Mouse (Mus musculus): ENCODE data around the gene Dr1. TPM values are rescaled to one million over a fixed set of nuclear protein-coding genes. Genes with fewer than 3 reads are reported as not detected.
"Not testable (repeated sequence)": the region's sequence is repeated elsewhere in the genome, so short reads cannot be mapped to it uniquely, and the experiment has no call there.

Gene Dr1
- polyA plus RNA-seq, 1 experiment from 2014 or later = 38.6 TPM

DNA sequence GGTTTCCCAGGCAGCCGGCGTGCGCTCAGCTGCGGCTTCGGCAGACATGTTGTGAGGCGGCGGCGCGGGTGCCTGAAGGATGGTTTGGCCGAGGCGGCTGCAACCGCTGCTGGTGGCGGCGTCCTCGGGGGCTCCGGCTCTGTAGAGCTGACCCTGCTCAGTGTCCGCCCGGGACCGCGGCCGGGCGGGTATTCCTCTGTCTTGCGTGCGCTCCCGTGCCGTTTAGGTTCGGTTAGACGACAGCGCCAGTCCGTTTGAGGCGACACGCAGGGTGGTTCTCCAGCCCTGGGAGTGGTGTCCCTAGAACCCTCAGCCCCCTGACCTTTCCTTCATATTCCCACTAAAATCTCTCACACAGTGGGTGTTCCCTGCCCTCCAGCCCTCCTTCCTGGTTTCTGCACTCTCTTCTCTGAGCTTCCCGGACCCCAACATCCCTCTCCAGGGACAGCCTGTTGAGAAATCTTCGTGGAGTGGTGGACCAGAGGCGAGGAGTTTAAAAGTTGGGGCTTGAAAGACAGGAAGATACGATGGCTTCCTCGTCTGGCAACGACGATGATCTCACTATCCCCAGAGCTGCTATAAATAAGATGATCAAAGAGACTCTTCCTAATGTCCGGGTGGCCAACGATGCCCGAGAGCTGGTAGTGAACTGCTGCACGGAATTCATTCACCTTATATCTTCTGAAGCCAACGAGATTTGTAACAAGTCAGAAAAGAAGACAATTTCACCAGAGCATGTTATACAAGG is 540 bp downstream of the Dr1 start:
- Histone ChIP-seq H3K36me3 (ENCODE audit: control insufficient read depth, insufficient read depth, low read length) (no peaks in the 10 kb centered on the region), H3K27me3 (replicated peaks; ENCODE audit: control insufficient read depth, insufficient read depth, low read length) (no peaks in the 10 kb centered on the region), H3K27ac (ENCODE audit: low read length) (peak overlapping the region; percentile 99), H3K9me3 (ENCODE audit: control insufficient read depth, low read length) (no peaks in the 10 kb centered on the region), H3K4me1 (ENCODE audit: control insufficient read depth, insufficient read depth, low read length) (peaks cover 12% of the 10 kb centered on the region; the same call in 1 of the 2 replicates), H3K4me2 (ENCODE audit: low read depth, low read length) (peak overlapping the region; percentile 85), H3K9ac (ENCODE audit: low read depth, low read length) (peak overlapping the region; percentile 98), H3K4me3 (ENCODE audit: low read length) (peak overlapping the region; percentile 97)
- WGBS = under 1% methylated on average over 44 of the region's 44 CpGs
- ATAC-seq = peak; percentile 59

DNA sequence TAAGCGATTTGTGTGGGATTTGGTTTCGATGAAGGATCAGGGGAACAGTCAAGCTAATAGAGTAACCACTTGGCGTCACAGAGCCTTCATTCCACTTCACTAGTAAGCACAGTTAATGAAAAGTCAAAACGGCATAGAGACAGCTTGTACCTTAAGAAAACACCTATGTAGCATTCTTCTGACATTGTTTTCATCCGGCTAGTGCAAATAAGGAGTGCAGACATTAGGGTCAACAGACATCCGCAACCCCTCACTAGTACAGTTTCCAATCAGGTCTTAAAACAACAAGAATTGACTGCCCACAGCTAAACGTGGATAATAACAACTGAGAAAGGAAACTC is 1.1 kb downstream of the Dr1 start:
- Histone ChIP-seq H3K9me3 (ENCODE audit: control insufficient read depth, low read length) (no peaks in the 10 kb centered on the region), H3K27me3 (replicated peaks; ENCODE audit: control insufficient read depth, insufficient read depth, low read length) (no peaks in the 10 kb centered on the region), H3K36me3 (ENCODE audit: control insufficient read depth, insufficient read depth, low read length) (no peaks in the 10 kb centered on the region), H3K27ac (ENCODE audit: low read length) (peak overlapping the region; percentile 99; the same call in 1 of the 2 replicates), H3K9ac (ENCODE audit: low read depth, low read length) (peak overlapping the region; percentile 98), H3K4me3 (ENCODE audit: low read length) (peak overlapping the region; percentile 97), H3K4me1 (ENCODE audit: control insufficient read depth, insufficient read depth, low read length) (peaks cover 12% of the 10 kb centered on the region; the same call in 1 of the 2 replicates), H3K4me2 (ENCODE audit: low read depth, low read length) (peak overlapping the region; percentile 85)
- ATAC-seq = no peak
- WGBS = 6% methylated on average over 7 of the region's 7 CpGs

DNA sequence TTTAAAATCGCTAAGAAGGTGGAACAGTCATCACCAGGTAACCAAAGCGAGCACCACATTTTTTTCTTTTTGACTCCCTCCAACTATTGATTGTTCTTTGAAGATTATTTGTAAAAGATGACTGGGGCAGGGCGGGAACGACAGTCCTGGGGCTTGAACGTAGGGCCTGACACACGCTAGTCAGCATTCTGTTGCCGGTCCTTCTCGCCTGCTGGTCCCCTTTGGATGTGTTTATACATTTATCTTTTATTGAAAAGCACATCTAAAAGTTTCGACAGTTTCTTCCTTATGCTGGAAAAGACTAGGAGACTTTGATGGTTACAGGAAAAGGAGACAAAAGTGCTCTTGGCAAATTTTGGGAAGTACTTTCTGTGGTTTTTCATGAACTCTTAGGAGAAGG is 1.7 kb downstream of the Dr1 start:
- Histone ChIP-seq H3K4me3 (ENCODE audit: low read length) (peak overlapping the region; percentile 97), H3K4me2 (ENCODE audit: low read depth, low read length) (peak overlapping the region; percentile 85), H3K36me3 (ENCODE audit: control insufficient read depth, insufficient read depth, low read length) (no peaks in the 10 kb centered on the region), H3K4me1 (ENCODE audit: control insufficient read depth, insufficient read depth, low read length) (peaks cover 12% of the 10 kb centered on the region; the same call in 1 of the 2 replicates), H3K27ac (ENCODE audit: low read length) (no peak overlapping the region), H3K9ac (ENCODE audit: low read depth, low read length) (peak overlapping the region; percentile 98), H3K27me3 (replicated peaks; ENCODE audit: control insufficient read depth, insufficient read depth, low read length) (no peaks in the 10 kb centered on the region), H3K9me3 (ENCODE audit: control insufficient read depth, low read length) (no peaks in the 10 kb centered on the region)
- ATAC-seq = no peak
- WGBS = 22% methylated on average over 9 of the region's 9 CpGs

DNA sequence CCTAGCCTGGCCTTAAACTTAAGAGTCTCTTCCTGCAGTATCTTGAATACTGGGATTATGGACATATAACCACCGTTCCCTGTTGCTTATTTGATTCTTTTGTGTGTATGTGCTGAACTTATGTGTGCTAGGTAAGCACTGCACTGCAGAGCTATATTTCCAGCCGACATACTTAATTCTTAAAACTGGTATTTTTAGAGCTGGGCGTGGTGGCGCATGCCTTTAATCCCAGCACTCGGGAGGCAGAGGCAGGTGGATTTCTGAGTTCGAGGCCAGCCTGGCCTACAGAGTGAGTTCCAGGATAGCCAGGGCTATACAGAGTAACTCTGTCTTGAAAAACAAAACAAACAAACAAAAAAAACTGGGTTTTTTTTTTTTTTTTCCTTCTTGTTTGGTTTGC is 2.6 kb downstream of the Dr1 start:
- not testable (repeated sequence) for ATAC-seq; H3K4me2 ChIP-seq (ENCODE audit: low read depth, low read length); H3K9ac ChIP-seq (ENCODE audit: low read depth, low read length); H3K4me3 ChIP-seq (ENCODE audit: low read length); H3K36me3 ChIP-seq (ENCODE audit: control insufficient read depth, insufficient read depth, low read length); H3K27me3 ChIP-seq (replicated peaks; ENCODE audit: control insufficient read depth, insufficient read depth, low read length); H3K9me3 ChIP-seq (ENCODE audit: control insufficient read depth, low read length); H3K27ac ChIP-seq (ENCODE audit: low read length)
- WGBS = 92% methylated on average over 6 of the region's 6 CpGs
- peaks cover 12% of the 10 kb centered on the region; the same call in 1 of the 2 replicates for H3K4me1 ChIP-seq (ENCODE audit: control insufficient read depth, insufficient read depth, low read length)

DNA sequence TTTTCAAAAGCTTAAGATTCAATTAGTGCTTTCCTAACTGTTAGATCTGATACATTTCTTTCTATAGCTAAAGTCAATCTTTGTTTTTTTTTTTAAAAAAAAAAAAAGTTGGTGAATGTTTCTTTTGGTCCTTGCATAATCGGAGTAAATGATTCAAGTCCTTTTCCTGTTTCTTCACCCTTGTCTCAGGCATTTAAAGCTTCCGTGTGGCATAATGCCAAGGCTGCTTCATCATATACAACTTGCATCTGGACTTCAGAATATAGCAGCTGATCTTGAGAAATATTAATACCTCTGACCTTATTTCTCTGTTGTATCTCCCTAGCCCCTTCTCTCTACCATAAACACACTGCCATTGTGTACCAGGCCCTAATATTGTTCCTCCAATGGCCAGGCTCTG is 18.3 kb downstream of the Dr1 start:
- 69% methylated on average over 2 of the region's 2 CpGs for WGBS
- Histone ChIP-seq H3K27me3 (replicated peaks; ENCODE audit: control insufficient read depth, insufficient read depth, low read length) (no peaks in the 10 kb centered on the region), H3K27ac (ENCODE audit: low read length) (no peak overlapping the region), H3K4me1 (ENCODE audit: control insufficient read depth, insufficient read depth, low read length) (no peaks in the 10 kb centered on the region), H3K9ac (ENCODE audit: low read depth, low read length) (no peak overlapping the region), H3K4me2 (ENCODE audit: low read depth, low read length) (no peak overlapping the region), H3K9me3 (ENCODE audit: control insufficient read depth, low read length) (no peaks in the 10 kb centered on the region), H3K36me3 (ENCODE audit: control insufficient read depth, insufficient read depth, low read length) (no peaks in the 10 kb centered on the region), H3K4me3 (ENCODE audit: low read length) (no peak overlapping the region)
- no peak for ATAC-seq

DNA sequence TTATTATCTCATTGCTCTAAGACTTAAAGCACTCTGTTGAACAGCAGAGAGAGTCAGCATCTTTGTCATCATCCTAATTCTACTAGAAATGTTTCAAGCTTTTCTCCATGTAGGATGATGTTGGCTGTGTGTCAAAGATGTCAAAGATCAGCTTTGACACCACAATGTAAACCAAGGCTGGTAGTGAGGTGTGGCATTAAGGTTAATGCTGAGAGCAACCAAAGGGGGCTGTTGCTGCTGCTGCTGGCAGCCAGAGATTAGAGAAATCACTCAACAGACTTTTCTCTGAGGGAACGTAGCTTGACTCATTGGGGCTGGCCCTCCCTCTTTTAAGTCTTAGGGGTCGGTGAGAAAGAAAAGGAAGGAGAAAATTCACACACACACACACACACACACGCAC is 32.9 kb downstream of the Dr1 start:
- WGBS = 68% methylated on average over 3 of the region's 3 CpGs
- ATAC-seq = no peak
- no peak overlapping the region for H3K4me2 ChIP-seq (ENCODE audit: low read depth, low read length)
- H3K27me3 ChIP-seq (replicated peaks; ENCODE audit: control insufficient read depth, insufficient read depth, low read length) = no peaks in the 10 kb centered on the region
- H3K36me3 ChIP-seq (ENCODE audit: control insufficient read depth, insufficient read depth, low read length) = no peaks in the 10 kb centered on the region
- H3K27ac ChIP-seq (ENCODE audit: low read length) = no peak overlapping the region
- H3K9me3 ChIP-seq (ENCODE audit: control insufficient read depth, low read length) = no peaks in the 10 kb centered on the region
- no peak overlapping the region for H3K9ac ChIP-seq (ENCODE audit: low read depth, low read length)
- H3K4me3 ChIP-seq (ENCODE audit: low read length) = no peak overlapping the region
- no peaks in the 10 kb centered on the region for H3K4me1 ChIP-seq (ENCODE audit: control insufficient read depth, insufficient read depth, low read length)

DNA sequence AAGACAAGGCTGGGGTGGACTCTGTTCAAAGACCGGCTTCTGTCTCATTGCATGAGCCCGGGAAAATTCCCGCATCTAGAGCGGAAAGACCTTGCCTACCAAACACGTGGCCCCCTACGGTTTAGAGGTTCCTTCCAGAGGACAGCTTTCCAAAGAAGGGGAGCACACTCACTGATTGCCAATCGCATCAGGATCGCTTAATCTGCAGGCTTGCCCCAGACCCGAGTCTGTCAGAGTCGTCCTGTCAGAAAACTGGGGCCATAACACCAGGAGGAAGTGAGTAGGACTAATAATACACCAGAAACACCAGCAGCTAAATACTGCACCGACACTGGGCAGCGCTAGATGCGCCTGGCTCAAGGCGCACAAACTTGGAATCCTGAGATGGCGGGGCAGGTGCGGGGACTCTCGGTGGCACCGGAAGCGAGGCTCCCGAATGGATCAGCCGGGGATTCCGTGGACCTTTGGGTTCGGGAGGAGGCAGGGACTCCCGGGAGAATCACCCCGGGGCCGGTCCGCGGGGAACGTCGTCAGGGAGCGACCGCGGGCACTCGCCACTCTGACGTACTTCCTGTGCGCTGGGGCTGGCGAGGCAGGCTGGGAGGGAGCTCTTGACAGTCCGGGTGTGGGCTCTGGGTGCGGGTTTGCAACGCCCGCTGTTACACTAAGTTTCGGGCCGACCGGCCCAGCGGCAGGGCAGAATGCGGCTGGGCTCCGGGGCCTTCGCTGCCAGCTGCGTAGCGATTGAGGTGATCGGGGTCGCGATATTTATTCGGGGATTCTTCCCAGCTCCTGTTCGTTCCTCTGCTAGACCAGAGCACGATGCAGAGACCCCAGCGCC is 43.7 kb downstream of the Dr1 start, which contains the start of gene Pigg:
Pigg (plus strand) TSS at position 386 of the 841 bp plus-strand sequence.
- WGBS = under 1% methylated on average over 57 of the region's 57 CpGs
- peak within 1 kb of the TSS; percentile 92 for H3K27ac ChIP-seq (ENCODE audit: low read length)
- peak within 1 kb of the TSS; percentile 72 for H3K4me3 ChIP-seq (ENCODE audit: low read length)
- ATAC-seq = peak; percentile 100
- H3K9ac ChIP-seq (ENCODE audit: low read depth, low read length) = peak within 1 kb of the TSS; percentile 92
- no peaks in the 10 kb centered on the region for H3K27me3 ChIP-seq (replicated peaks; ENCODE audit: control insufficient read depth, insufficient read depth, low read length)
- H3K36me3 ChIP-seq (ENCODE audit: control insufficient read depth, insufficient read depth, low read length) = no peaks in the 10 kb centered on the region
- H3K4me1 ChIP-seq (ENCODE audit: control insufficient read depth, insufficient read depth, low read length) = 0 out of 2 replicates have a peak, but pooled peaks cover 6% of the 10 kb centered on the region
- H3K4me2 ChIP-seq (ENCODE audit: low read depth, low read length) = peak within 1 kb of the TSS; percentile 83
- H3K9me3 ChIP-seq (ENCODE audit: control insufficient read depth, low read length) = no peaks in the 10 kb centered on the region

DNA sequence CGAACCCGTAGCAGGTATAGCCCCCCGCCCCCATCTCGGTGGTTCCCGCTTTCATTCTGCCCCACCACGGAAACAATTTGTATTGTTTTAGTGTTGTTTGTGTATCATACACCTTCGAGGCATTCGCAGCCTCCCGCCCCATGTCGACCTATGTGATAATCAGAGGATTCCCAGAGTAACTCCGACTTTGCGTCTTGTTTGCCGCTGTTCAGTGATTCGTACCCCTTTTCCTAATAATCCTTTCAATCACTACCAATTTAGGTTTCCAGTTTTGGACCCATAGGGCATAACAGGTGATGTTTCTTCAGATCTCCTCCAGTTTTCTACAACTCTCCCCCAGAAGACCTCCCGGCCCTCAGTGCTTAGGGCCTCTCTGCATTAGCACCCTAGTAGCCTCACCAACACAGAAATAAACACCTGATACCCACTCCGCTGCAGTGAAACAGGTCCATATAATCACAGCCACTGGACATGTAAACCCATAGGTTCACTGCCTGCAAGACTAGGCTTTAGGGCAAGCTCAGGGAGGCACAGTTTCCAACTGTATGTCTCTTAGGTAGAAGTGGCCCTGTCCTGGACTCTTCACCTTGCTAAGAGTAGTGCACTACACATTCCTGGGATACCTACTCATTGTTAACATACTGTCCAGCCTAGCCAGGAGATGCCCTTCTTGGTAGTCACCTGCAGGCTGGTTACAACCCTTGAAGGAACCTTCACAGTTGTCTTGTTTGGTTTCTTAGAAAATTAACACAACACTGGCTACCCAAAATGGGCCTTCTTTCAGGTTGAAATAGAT is 44.6 kb downstream of the Dr1 start:
- H3K9me3 ChIP-seq (ENCODE audit: control insufficient read depth, low read length) = no peaks in the 10 kb centered on the region
- ATAC-seq = peak; percentile 47
- H3K4me1 ChIP-seq (ENCODE audit: control insufficient read depth, insufficient read depth, low read length) = 0 out of 2 replicates have a peak, but pooled peaks cover 6% of the 10 kb centered on the region
- no peaks in the 10 kb centered on the region for H3K27me3 ChIP-seq (replicated peaks; ENCODE audit: control insufficient read depth, insufficient read depth, low read length)
- H3K4me2 ChIP-seq (ENCODE audit: low read depth, low read length) = peak overlapping the region; percentile 83
- H3K27ac ChIP-seq (ENCODE audit: low read length) = peak overlapping the region; percentile 48; the same call in 1 of the 2 replicates
- H3K4me3 ChIP-seq (ENCODE audit: low read length) = peak overlapping the region; percentile 72
- H3K9ac ChIP-seq (ENCODE audit: low read depth, low read length) = peak overlapping the region; percentile 92
- WGBS = 5% methylated on average over 16 of the region's 16 CpGs
- no peaks in the 10 kb centered on the region for H3K36me3 ChIP-seq (ENCODE audit: control insufficient read depth, insufficient read depth, low read length)
